Mouse (Mus musculus): Measurements from ENCODE around the gene Clstn2.

Clstn2 gene

DNA sequence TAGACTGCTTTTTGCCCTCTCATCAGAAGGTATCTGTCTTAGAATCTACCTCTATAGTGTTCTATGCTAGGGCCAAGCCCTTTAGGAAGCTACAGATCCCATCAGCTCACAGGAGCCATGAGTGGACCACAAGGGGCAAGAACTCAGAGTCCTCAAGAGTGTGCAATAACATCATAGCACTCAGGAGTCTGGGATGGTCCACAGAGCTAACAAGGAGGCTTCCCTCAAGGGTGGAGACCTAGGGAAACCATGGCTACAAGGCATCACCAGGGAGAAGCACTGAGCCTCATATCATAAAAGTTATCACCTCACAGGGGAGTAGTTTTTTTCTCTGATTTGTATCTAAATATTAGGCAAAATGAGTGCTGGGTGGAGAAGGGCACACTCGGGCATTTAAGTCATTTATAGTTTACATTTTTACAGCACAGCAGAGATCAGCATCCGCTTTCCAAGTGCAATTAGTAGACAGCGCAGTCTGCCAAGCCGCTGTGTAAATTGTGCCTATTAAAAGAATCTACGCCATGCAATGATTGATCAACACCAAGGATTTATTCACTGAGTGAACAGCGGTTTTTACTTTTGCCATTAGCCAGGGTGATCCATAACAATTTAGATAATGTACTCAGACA is 82.5 kb downstream of the Clstn2 start:
- DNase-seq (ENCODE audit: low spot score), result no peak

GRCm38 (mm10) chr9:97919326-97919725 is 113.7 kb downstream of the Clstn2 start:
- no peak for DNase-seq (ENCODE audit: low spot score)

- no peak for DNase-seq (ENCODE audit: low spot score)
These were observed 141.6 kb downstream of the Clstn2 start for GRCm38 (mm10) chr9:97891415-97891814.

DNA sequence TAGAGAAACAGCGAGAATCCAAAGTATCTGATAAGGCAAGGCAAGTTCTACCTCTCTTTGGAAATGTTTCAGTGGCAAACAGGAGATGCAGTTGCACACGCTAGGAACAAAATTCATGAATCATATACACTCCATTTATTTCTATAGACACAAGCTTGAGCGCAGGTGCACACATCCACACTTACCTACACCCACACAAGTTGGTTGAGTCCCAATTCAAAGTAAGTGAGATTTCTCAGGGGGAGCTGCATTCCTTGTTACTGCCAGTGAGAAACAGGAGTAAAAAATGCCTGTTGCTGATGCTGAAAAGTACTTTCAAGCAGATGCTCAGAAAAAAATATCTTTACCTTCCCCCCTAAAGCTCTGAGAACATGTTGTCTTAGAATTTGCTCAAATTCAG is 149.6 kb downstream of the Clstn2 start:
- no peak for DNase-seq (ENCODE audit: low spot score)

- no peak for DNase-seq (ENCODE audit: low spot score)
These were observed 165.8 kb downstream of the Clstn2 start for GRCm38 (mm10) chr9:97867013-97867700.

DNA sequence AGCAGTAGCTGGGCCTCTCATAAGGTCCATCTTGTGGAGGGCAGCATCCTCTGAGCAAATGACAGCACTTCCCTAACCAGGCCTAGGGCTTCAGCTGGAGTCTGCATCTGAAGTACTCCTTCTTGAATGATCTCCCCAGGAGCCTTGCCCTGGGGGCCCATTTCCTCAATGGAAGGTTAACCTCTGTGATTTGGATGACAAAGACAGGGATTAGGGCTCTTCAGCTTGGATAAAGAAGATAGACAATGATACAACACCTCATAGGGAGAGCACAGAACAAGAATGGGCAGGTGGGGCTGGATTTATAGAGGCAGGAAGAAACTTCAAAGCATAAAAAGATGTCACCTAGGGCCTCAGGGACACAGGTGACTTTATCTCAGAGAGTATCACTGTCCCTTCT is 180.1 kb downstream of the Clstn2 start:
- no peak for DNase-seq (ENCODE audit: low spot score)

DNA sequence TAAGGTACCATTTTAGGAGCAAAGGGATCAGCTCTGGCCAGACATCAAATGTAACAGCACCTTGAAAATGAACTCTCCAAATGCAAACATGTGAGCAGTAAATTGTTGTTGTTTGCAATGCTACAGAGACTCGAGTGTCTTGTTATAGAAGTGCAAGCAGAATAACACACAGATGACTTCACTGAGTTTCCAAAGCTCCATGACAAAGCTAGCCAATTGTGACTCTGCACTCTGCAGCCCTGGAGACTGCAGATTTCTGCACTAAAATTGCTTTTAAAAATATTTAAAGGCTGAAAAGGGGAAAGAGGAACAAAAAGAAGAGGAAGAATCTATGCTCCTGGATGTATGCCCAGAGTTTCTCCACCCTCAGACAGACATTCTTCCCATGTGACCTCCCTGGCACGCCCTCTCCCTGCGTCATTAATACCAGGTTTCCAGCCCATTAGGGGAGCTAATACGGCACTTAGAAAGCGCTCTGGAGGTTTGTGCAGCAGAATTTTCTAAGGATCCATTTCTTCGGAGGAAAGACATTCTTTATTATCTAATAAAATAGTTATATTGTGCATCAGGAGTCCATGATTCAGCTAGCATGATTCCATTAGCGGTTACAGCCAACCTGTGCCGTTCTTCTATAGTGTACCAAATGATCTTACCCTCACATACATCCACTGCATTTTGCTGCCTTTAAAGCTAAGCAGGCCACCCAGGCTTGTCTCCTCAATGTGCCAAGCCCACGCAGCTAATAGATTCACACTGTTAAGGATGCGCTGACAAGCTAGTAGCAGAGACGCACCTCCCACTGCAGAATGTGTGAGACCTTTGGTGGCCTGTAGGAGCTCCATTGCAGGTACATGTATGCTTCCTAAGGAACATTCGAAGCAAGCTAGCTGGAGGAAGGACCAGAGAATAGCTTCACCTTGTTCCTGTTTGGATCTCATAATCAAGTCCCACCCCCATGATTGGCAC is 184.8 kb downstream of the Clstn2 start:
- DNase-seq (ENCODE audit: low spot score), result no peak

- no peak for DNase-seq (ENCODE audit: low spot score)
These were observed 190.9 kb downstream of the Clstn2 start for GRCm38 (mm10) chr9:97842054-97842453.

DNA sequence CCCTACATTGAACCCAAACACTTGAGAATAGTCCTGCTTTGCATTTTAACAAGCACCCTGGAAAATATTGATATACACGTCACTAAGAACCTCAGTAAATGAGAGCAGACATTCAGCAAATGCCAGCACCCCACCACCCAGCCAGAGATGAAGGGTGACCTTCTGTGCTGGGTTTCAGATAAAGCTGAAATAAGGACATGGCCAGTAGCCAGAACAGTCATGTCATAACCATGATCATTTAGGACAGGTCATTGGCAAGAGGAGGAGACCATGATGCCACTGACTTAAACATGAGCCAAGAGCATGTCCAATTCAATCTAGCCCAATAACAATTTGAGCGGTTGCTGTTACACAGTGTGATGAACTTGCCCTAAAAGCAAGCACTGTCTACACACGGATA is 201.8 kb downstream of the Clstn2 start:
- no peak for DNase-seq (ENCODE audit: low spot score)

DNA sequence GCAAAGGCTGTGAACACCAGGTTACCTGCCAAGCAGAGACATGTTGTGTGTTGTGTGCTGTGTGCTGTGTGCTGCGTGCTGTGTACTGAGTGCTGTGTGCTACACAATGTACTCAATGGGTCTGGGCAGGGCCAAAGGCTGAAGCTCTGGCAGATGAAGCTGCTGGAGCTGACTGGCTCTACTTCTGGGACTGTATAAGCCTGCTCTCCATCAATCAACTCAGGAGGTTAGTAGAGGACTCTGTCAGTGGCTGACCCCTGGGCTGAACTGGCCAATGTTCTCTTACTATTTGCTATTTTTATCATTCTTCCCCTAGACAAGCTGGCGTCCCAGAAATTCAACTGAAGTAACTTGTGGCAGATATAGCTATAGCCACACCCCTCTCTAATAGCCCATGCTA is 203.1 kb downstream of the Clstn2 start:
- DNase-seq (ENCODE audit: low spot score), result no peak

GRCm38 (mm10) chr9:97827689-97828088 is 205.3 kb downstream of the Clstn2 start:
- no peak for DNase-seq (ENCODE audit: low spot score)

DNA sequence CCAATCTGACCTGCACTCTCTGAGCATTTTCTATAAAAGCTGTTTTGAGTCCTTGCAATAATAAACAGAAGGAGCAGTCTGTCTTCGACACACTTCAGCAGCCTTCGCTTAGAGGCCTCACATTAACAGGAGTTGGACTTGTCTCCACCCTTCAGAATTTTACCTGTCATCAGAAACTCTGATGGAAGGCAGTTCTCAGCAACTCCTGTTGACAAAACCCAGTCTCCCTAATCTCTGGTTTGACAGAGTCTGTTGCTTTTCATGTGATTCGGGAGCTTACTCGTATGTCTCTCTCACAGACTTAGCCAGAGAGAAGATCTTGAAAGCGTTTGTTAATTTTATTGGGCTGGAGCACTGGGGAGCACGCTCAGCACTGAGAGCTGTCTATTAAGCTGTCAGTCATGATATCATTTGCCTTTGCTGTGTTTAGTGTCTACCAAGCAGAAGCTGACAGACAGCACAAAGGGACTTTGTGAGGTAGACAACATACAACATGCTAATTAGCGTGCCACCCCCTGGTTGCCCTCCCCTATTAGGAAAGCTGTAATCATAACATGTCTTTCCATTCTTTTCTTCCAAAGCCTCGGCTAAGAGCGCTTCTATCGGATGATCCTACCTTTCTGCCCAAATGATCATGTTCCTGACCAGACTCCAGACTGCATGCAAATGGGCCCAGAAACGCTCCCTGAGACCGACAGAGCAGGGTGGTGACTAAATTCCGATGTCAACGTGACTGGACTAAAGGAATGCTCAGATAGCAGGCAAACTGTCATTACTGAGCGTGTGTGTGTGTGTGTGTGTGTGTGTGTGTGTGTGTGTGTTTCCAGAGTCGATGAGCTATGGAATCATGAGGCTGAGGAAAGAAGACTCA is 206.7 kb downstream of the Clstn2 start:
- DNase-seq (ENCODE audit: low spot score), result no peak

GRCm38 (mm10) chr9:97817116-97817515 is 215.9 kb downstream of the Clstn2 start:
- no peak for DNase-seq (ENCODE audit: low spot score)

DNA sequence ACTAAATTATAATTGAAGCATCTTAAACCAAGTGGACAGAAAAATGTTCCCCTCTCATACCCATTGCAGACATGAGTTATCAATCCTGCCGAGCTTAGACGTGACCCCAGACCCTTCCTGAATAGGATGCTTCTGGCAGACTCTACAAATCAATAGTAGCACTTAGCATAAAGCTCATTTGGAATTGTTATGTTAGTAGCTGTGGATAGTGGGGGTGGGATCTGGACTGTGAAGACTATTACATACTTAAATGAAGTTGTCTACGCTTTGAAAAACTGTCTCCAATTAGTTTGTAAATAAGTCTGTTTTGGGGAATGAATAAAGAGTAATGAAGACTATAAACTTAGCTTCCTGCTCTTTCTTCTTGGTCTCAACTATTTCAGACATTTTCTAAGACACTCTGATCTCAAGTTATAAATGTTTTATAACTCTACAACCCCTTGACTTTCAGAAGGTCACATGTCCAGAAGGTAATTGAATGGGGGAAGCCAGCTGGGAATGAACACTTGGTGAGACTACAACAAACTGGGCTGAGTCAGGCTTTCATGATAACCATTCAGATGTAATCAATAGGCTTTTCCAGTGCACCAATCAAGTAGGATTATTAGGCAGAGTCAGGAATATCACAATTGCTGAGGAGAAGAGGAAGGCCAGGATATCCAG is 216.7 kb downstream of the Clstn2 start:
- no peak for DNase-seq (ENCODE audit: low spot score)

GRCm38 (mm10) chr9:97813157-97813556 is 219.8 kb downstream of the Clstn2 start:
- DNase-seq (ENCODE audit: low spot score), result no peak

GRCm38 (mm10) chr9:97807031-97807430 is 225.9 kb downstream of the Clstn2 start:
- no peak for DNase-seq (ENCODE audit: low spot score)

DNA sequence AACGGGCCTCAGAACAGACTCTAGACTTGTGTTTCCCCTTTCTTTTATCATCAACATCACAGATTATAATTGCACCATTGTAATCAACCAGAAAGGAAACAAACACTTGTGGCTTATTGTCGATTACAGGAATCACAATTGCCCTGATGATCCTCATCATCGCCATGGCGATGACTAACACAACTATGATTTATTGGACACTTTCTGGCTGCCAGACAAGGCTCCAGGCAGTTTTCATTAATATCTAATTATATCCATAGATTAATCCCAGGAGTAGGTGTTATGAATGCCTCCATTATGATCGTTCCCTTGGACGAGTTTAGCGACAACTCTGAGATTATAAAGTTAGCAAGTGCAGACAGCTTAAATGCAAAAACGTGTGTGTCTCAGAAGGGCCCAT is 239.3 kb downstream of the Clstn2 start:
- DNase-seq (ENCODE audit: low spot score), result no peak

DNA sequence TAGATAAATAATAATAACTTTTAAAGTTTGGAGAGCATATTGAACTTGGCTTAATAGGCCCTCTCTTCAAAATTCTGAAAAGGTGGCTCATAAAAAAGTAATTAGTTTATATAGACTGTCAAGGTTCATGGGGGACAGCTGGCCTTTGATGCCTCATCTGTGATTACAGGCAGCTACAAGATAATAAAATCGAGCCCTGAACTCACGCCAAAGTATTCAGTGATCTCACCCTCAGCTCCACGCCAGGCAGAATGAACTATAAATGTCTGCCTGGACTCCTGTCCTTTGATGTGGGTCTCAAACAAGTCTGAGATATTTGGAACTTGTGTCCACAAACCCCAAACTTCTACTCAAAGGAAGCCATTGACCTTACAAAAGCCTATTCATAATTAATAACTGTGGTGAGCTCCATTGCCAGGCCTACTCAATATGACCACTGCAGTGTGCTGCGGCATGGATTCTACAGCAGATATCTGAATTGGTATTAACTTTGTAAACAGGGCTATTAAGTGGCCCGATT is 244.8 kb downstream of the Clstn2 start:
- DNase-seq (ENCODE audit: low spot score), result no peak

DNA sequence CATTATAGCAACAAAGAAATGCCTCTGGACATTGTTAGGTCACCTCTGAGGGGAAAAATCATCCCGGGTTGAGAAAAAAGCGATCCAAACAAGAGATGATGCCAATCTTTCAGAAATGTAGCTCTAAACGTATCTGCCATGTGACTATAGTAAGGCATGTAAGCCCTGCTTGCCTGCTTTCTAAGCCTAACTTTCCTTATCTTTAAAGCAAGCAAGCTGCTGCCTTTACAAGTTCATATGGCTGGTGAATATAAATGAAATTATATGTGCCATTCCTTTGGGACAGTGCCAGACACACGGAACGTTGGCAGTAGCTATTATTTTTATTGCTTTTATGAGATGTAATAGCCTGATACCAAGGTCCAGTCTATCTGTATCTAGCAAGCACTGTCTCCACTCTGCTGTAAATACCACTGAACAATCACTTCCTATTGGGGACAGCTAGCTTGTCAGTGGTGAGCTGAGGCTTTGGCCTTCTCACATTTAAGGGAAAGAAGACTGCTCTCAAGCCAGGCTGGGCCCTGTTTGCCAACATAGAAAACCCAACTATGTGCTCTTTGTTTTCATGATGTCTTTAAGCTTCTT is 252.9 kb downstream of the Clstn2 start:
- no peak for DNase-seq (ENCODE audit: low spot score)

GRCm38 (mm10) chr9:97775770-97776169 is 257.2 kb downstream of the Clstn2 start:
- no peak for DNase-seq (ENCODE audit: low spot score)

GRCm38 (mm10) chr9:97774991-97775390 is 258.0 kb downstream of the Clstn2 start:
- DNase-seq (ENCODE audit: low spot score), result no peak

Data from T-cell, adult 2 months (primary cell).